Mouse (Mus musculus) C2C12 (cell line): ENCODE data around the gene Slco3a1. TPM values are rescaled to one million over a fixed set of nuclear protein-coding genes. Genes with fewer than 3 reads are reported as not detected.

Experiments
- H3K27me3 ChIP-seq: one replicate; pipeline ENCODE4 v1.6.1; 2011; ENCODE audit not compliant: control insufficient read depth, insufficient read depth, insufficient read length
- H3K36me3 ChIP-seq: one replicate; pipeline ENCODE4 v1.6.1; 2011; ENCODE audit not compliant: control insufficient read depth, insufficient read depth
- H3K4me3 ChIP-seq: one replicate; pipeline ENCODE4 v1.5.1; 2011; ENCODE audit warnings: mild to moderate bottlenecking, control low read depth; ENCODE audit not compliant: poor library complexity, insufficient read depth, severe bottlenecking
- H3K79me2 ChIP-seq: one replicate; pipeline ENCODE4 v1.6.1; 2011; ENCODE audit not compliant: control insufficient read depth, insufficient read depth
- H3K79me3 ChIP-seq: one replicate; pipeline ENCODE4 v1.6.1; 2011; ENCODE audit warnings: low read depth, control low read depth
- H3ac ChIP-seq: one replicate; pipeline ENCODE3; 2011; ENCODE audit warnings: low read depth; ENCODE audit not compliant: control insufficient read depth, insufficient read length
- CEBPB ChIP-seq: IDR thresholded peaks from one replicate; pipeline ENCODE4 v1.6.1; 2011; ENCODE audit warnings: low read depth, mild to moderate bottlenecking, control low read depth, moderate library complexity
- CTCF ChIP-seq: IDR thresholded peaks from one replicate; pipeline ENCODE4 v1.5.1; 2011; ENCODE audit not compliant: control insufficient read depth, insufficient read depth, insufficient read length
- FOSL1 ChIP-seq: IDR thresholded peaks from one replicate; pipeline ENCODE4 v1.8.0; 2011; ENCODE audit warnings: mild to moderate bottlenecking, low read length; ENCODE audit not compliant: poor library complexity, insufficient read depth, severe bottlenecking
- MAX ChIP-seq: IDR thresholded peaks from one replicate; pipeline ENCODE4 v1.6.1; 2011; ENCODE audit warnings: mild to moderate bottlenecking, control low read depth
- MYOD1 ChIP-seq: IDR thresholded peaks from one replicate; pipeline ENCODE4 v1.6.1; 2011; ENCODE audit warnings: low read depth; ENCODE audit not compliant: control insufficient read depth, insufficient read length
- MYOG ChIP-seq: IDR thresholded peaks from one replicate; pipeline ENCODE4 v1.6.1; 2011; ENCODE audit not compliant: control insufficient read depth, insufficient read length; ENCODE audit errors: extremely low read depth
- USF1 ChIP-seq: IDR thresholded peaks from one replicate; pipeline ENCODE4 v1.6.1; 2011; ENCODE audit warnings: low read depth, mild to moderate bottlenecking, control low read depth, moderate library complexity
- polyA plus RNA-seq: library from polyadenylated mRNA; unstranded; fragments of >200 nt; fragmentation: generic; extraction: Trizol; gene quantifications from one replicate; pipeline ENCODE4 v1.2.1, GENCODE M21; 2012; ENCODE audit warnings: missing spikeins

Gene Slco3a1
- polyA plus RNA-seq, 1 experiment, result 15.1 TPM

- Histone ChIP-seq H3K4me3 (no peak overlapping the region), H3K79me3 (no peaks in the 10 kb centered on the region)
- TF ChIP-seq CTCF (no peak), USF1 (no peak), FOSL1 (no peak), MYOG (no peak), CEBPB (no peak), MAX (no peak), MYOD1 (no peak)
Measured at GRCm38 (mm10) chr7:74323194-74323593, 231.4 kb downstream of the Slco3a1 start.

GRCm38 (mm10) chr7:74320635-74321034, 233.9 kb downstream of the Slco3a1 start:
- Histone ChIP-seq H3K79me3 (no peaks in the 10 kb centered on the region), H3K27me3 (no peaks in the 10 kb centered on the region), H3K79me2 (no peaks in the 10 kb centered on the region), H3ac (no peak overlapping the region), H3K4me3 (no peak overlapping the region), H3K36me3 (no peaks in the 10 kb centered on the region)
- TF ChIP-seq CTCF (no peak), MAX (no peak), MYOG (no peak), CEBPB (no peak), FOSL1 (no peak), MYOD1 (no peak), USF1 (no peak)

More at GRCm38 (mm10) chr7:74323194-74323593, 231.4 kb downstream of the Slco3a1 start:
- Histone ChIP-seq H3K27me3 (no peaks in the 10 kb centered on the region), H3K36me3 (no peaks in the 10 kb centered on the region), H3ac (no peak overlapping the region), H3K79me2 (no peaks in the 10 kb centered on the region)

GRCm38 (mm10) chr7:74315836-74316435, 238.6 kb downstream of the Slco3a1 start:
- Histone ChIP-seq H3K4me3 (no peak overlapping the region), H3K36me3 (no peaks in the 10 kb centered on the region), H3ac (no peak overlapping the region), H3K27me3 (no peaks in the 10 kb centered on the region), H3K79me2 (no peaks in the 10 kb centered on the region), H3K79me3 (no peaks in the 10 kb centered on the region)
- TF ChIP-seq USF1 (no peak), MYOG (no peak), MAX (no peak), FOSL1 (no peak), MYOD1 (no peak), CTCF (no peak), CEBPB (no peak)

- H3K4me3 ChIP-seq, result no peak overlapping the region
- H3ac ChIP-seq, result no peak overlapping the region
- H3K27me3 ChIP-seq, result no peaks in the 10 kb centered on the region
- H3K79me2 ChIP-seq, result no peaks in the 10 kb centered on the region
- no peaks in the 10 kb centered on the region for H3K79me3 ChIP-seq
- H3K36me3 ChIP-seq, result no peaks in the 10 kb centered on the region
- no peak for TF ChIP-seq USF1
- TF ChIP-seq CTCF, result no peak
- no peak for TF ChIP-seq FOSL1
- TF ChIP-seq MYOD1, result no peak
- no peak for TF ChIP-seq MYOG
- no peak for TF ChIP-seq MAX
- no peak for TF ChIP-seq CEBPB
Measured at GRCm38 (mm10) chr7:74314276-74314675, 240.3 kb downstream of the Slco3a1 start.

GRCm38 (mm10) chr7:74313279-74314105, 241.1 kb downstream of the Slco3a1 start:
- Histone ChIP-seq H3K4me3 (no peak overlapping the region), H3K36me3 (no peaks in the 10 kb centered on the region), H3ac (no peak overlapping the region), H3K27me3 (no peaks in the 10 kb centered on the region), H3K79me3 (no peaks in the 10 kb centered on the region), H3K79me2 (no peaks in the 10 kb centered on the region)
- TF ChIP-seq MYOG (no peak), MAX (no peak), MYOD1 (no peak), USF1 (no peak), CTCF (no peak), CEBPB (no peak), FOSL1 (no peak)

GRCm38 (mm10) chr7:74311536-74311935, 243.0 kb downstream of the Slco3a1 start:
- no peak overlapping the region for H3ac ChIP-seq
- H3K27me3 ChIP-seq, result no peaks in the 10 kb centered on the region
- no peaks in the 10 kb centered on the region for H3K79me2 ChIP-seq
- no peak overlapping the region for H3K4me3 ChIP-seq
- TF ChIP-seq MYOG, result no peak
- TF ChIP-seq USF1, result no peak
- no peak for TF ChIP-seq MYOD1
- TF ChIP-seq CTCF, result no peak
- no peak for TF ChIP-seq FOSL1
- TF ChIP-seq MAX, result no peak
- TF ChIP-seq CEBPB, result no peak
- no peaks in the 10 kb centered on the region for H3K36me3 ChIP-seq
- H3K79me3 ChIP-seq, result no peaks in the 10 kb centered on the region
